Mouse (Mus musculus): ENCODE results near the gene Tmem266.

Gene Tmem266

DNA sequence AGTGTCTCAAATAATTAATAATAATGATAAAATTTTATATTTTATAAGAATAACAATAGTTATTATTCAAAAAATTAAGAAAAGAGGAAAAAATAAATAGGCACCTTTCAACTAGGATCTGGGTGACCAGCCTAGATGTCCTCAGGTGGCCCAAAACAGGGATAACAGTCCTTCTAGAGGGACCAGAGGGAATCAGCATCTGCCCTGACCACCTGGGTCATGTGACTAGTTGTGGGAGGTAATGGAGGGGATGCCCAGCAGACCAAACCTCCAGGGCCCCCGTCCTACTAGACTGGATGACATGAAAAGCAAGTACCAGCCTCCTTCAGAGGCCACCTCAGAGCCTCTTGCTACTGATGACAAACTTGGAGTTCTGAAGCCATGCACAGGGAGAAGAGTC lies 122.4 kb downstream of the Tmem266 start:
- DNase-seq (ENCODE audit: extremely low read depth, low read depth, low spot score) = no peak

DNA sequence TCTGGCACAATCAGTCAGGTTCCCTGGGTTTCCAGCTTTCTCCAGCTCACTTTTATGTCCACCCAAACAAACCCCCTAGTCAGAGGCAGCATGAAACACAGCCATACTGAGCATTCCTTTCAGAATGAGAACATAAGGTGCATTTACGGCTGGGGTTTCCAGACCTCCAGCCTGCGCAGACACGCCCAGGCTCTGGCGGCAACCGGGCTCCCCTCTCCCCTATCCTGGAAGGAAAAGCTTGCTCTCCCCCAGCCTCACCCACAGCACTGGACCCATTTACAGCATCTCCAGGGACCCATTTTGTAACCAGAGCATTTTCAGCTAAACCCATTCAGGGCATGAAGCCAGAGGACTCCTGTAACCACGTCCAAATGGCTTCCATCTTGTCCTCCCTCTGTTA lies 123.3 kb downstream of the Tmem266 start:
- no peak for DNase-seq (ENCODE audit: extremely low read depth, low read depth, low spot score)

DNA sequence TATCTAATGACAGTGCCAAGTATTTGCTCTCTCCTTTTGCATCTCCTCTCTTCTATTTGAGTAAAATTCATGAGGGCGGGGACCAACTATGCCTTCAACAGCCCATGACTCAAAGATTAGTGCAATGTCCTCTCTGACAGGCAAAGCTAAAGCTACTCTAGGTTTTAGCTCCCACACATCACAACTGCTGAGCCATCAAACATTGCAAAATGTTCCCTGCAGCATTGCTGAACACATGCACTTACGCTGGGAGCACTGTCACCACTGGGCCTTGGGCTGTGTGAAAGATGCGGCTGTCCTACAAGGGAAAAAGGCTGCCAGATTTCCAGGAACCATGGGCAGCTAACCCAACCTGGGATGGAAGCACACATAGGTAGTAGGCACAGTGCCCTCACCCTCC lies 124.7 kb downstream of the Tmem266 start:
- no peak for DNase-seq (ENCODE audit: extremely low read depth, low read depth, low spot score)

DNA sequence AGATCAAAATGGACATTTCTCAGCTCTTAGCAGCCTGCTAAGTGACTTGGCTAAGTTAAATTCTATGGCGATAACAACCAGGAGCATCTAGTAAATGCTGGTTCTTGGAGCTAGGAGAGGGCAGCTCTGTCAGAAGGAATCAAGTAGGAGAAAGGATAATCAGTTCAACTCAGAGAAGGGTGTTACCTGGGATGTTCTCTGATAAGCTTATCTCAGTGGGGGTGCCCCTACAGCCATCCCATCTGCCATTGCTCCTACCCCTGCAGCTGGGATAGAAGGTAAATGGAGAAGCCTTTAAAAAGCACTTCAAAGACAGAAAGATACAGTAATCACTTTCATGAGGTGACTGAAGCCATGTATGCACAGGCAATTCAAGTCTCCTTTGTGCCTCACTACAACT lies 126.2 kb downstream of the Tmem266 start:
- no peak for DNase-seq (ENCODE audit: extremely low read depth, low read depth, low spot score)

DNA sequence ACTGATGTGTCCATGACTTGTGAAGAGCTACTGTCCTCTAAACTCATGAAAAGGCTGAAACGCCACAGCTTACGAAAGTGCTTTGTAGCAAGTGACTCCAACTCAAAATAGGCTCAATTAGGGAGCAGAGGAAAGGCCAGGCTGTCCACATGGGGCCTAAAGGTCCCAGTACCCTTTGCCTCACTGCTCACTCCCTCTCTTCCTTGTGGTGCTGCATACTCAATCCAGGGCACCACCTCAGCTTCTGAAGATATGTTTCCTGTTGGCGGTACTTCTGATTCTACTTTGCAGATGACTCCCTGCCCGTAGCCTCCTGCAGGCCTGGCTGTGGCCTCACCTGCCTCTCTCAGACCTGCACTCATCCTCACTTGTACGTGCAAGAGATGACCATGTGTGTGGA lies 126.7 kb downstream of the Tmem266 start:
- no peak for DNase-seq (ENCODE audit: extremely low read depth, low read depth, low spot score)

DNA sequence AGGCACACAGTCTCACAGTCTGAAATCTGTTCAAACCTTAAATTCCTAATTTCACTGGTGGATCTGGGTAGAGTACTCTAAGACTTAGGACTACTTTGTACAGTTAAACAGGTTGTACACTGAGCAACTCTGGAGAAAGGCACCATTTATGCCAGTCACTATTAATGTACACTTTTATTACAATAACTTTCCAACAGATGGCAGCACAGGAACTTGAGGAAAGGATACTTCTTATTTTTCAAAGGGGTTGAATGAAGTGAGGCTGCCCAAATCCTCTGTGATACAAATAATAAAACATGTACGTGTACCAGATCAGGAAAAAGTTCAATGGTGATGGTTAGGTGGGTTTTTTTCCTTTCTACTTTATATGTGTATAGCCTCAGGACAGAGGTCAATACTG lies 141.7 kb downstream of the Tmem266 start:
- DNase-seq (ENCODE audit: extremely low read depth, low read depth, low spot score) = no peak

DNA sequence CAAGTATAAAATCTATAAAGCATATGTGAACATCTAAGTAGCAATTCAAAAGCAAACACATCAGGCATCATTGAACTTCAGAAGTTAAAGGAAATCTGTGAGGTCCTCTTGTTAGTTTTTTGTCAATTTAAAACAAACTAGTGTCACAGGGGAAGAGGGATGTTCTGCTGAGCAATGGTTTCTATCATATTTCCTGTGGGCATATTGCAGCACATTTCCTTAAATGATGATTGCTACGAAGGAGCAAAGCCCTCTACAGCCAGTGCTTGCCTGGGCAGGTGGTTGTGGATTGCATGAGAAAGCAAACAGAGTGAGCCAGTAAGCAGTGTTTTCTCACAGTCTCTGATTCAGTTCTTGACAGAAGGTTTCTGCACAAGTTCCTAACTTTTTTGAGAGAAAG lies 149.4 kb downstream of the Tmem266 start:
- DNase-seq (ENCODE audit: extremely low read depth, low read depth, low spot score) = no peak

DNA sequence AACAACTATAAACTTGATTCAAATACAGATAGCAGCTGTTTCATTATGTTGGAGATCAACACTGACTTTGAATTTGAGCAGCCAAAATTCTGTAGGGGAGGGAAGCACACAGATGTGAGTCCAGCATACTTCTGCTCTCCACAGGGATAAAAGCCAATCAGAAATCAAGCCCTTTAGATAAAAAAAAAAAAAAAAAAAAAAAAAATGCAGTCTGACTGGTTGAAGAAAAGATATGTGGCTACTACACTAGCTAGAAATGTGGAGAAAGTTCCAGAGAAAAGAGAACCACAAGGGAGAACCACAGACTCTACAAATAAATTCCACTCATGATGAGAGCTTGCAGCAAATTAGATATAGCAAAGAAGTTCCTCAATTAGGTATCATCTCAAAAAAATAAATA lies 152.0 kb downstream of the Tmem266 start:
- DNase-seq (ENCODE audit: extremely low read depth, low read depth, low spot score) = no peak

DNA sequence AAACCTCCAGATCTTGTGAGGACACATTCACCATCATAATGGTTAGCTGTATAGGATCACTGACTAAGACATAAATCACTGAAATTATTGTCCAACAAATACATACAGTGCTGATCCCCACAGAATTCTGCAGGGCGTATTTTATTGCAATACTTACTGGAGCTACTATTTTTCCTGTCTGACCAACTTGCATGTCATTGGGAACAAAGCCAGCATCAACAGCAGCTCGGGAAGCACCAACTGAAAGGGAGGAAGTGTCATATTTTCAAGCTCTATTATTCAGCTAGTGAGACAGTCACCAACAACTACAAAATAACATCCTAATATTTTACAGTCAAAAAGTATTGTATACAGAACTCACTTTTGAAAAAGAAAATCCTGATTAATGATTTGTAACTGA lies 155.4 kb downstream of the Tmem266 start:
- DNase-seq (ENCODE audit: extremely low read depth, low read depth, low spot score) = no peak

Measured in fat pad, adult 2 months (tissue).